Mouse (Mus musculus) heart, embryonic 11.5 days (tissue): ENCODE data around the gene Olfr874. TPM values are rescaled to one million over a fixed set of nuclear protein-coding genes. Genes with fewer than 3 reads are reported as not detected.
A peak's percentile ranks its signal among the peaks of the same experiment; 100 is the strongest.
"Not testable (repeated sequence)": the region's sequence is repeated elsewhere in the genome, so short reads cannot be mapped to it uniquely, and the experiment has no call there.

Experiments used
- ATAC-seq: fragments of 200-750 bp; cut with Nextera tagmentation; replicated peaks from 2 replicates; pipeline ENCODE4 v1.8.0; 2017; ENCODE audit warnings: moderate library complexity; ENCODE audit not compliant: insufficient number of reproducible peaks, low FRiP score, low TSS enrichment
- H3K27ac ChIP-seq: fragments of 300-500 bp; sonication (generic); 2 replicates; pipeline ENCODE4 v1.5.1; 2014; ENCODE audit warnings: mild to moderate bottlenecking, low read depth, low read length
- H3K27me3 ChIP-seq: fragments of 300-500 bp; sonication (generic); 2 replicates; pipeline ENCODE4 v1.6.1; 2014; ENCODE audit warnings: mild to moderate bottlenecking, low read length, mixed read lengths; ENCODE audit not compliant: control insufficient read depth, insufficient read depth
- H3K36me3 ChIP-seq: fragments of 300-500 bp; sonication (generic); 2 replicates; pipeline ENCODE4 v1.6.1; 2014; ENCODE audit warnings: mild to moderate bottlenecking, low read length, moderate library complexity, mixed read lengths; ENCODE audit not compliant: control insufficient read depth, insufficient read depth
- H3K4me1 ChIP-seq: fragments of 300-500 bp; sonication (generic); 2 replicates; pipeline ENCODE4 v1.6.1; 2014; ENCODE audit warnings: low read length; ENCODE audit not compliant: control insufficient read depth, insufficient read depth
- H3K4me2 ChIP-seq: fragments of 300-500 bp; sonication (generic); 2 replicates; pipeline ENCODE4 v1.6.1; 2014; ENCODE audit warnings: mild to moderate bottlenecking, moderate library complexity
- H3K4me3 ChIP-seq: fragments of 300-500 bp; sonication (generic); 2 replicates; pipeline ENCODE4 v1.5.1; 2014; ENCODE audit warnings: low read depth, low read length
- H3K9ac ChIP-seq: fragments of 300-500 bp; sonication (generic); 2 replicates; pipeline ENCODE4 v1.6.1; 2014; ENCODE audit warnings: mild to moderate bottlenecking, low read depth, low read length, moderate library complexity
- H3K9me3 ChIP-seq: fragments of 300-500 bp; sonication (generic); replicated peaks from 2 replicates; pipeline ENCODE4 v1.6.1; 2016; ENCODE audit warnings: low read length; ENCODE audit not compliant: control insufficient read depth
- whole genome bisulfite sequencing: fragments of 180-500 bp; shearing (Covaris S2); extraction: QIAGEN DNeasy Blood & Tissue Kit; methylation state at CpG from one replicate; pipeline ENCODE4 v1.1.7; 2014; ENCODE audit not compliant: insufficient replicate concordance; 5-methylcytosine and 5-hydroxymethylcytosine counted together
- polyA plus RNA-seq: library from polyadenylated mRNA; unstranded; fragments of >200 nt; fragmentation: Nextera tagmentation; extraction: Ambion mirVana; gene quantifications from 2 replicates; pipeline ENCODE4 v1.2.1, GENCODE M21; 2014

Olfr874 gene
- polyA plus RNA-seq, 1 experiment from 2014 or later, result not detected

GRCm38 (mm10) chr9:37771759-37772158 is 26.9 kb downstream of the Olfr874 start, which contains the start of gene Olfr875:
Olfr875 (plus strand) TSS chr9:37771857.
- H3K27me3 ChIP-seq, result no peaks in the 10 kb centered on the region
- H3K4me1 ChIP-seq, result no peaks in the 10 kb centered on the region
- H3K9ac ChIP-seq, result no peak within 1 kb of the TSS
- no peaks in the 10 kb centered on the region for H3K9me3 ChIP-seq
- WGBS, result 30% methylated on average over 2 of the region's 2 CpGs
- H3K4me2 ChIP-seq, result no peak within 1 kb of the TSS
- H3K36me3 ChIP-seq, result no peaks in the 10 kb centered on the region
- no peak within 1 kb of the TSS for H3K4me3 ChIP-seq
- H3K27ac ChIP-seq, result no peak within 1 kb of the TSS
- peak; percentile 46; the same call in 1 of the 2 replicates for ATAC-seq

GRCm38 (mm10) chr9:37782766-37783260 is 37.9 kb downstream of the Olfr874 start:
- H3K9ac ChIP-seq, result peak overlapping the region; percentile 69
- peak overlapping the region; percentile 25 for H3K4me3 ChIP-seq
- no peaks in the 10 kb centered on the region for H3K9me3 ChIP-seq
- H3K4me2 ChIP-seq, result peak overlapping the region; percentile 59
- 5% methylated on average over 7 of the region's 7 CpGs for WGBS
- peak; percentile 80 for ATAC-seq
- H3K27ac ChIP-seq, result peak overlapping the region; percentile 29; the same call in 1 of the 2 replicates
- H3K27me3 ChIP-seq, result no peaks in the 10 kb centered on the region
- peaks cover 4% of the 10 kb centered on the region for H3K4me1 ChIP-seq
- no peaks in the 10 kb centered on the region for H3K36me3 ChIP-seq

- H3K9ac ChIP-seq, H3K4me3 ChIP-seq, H3K9me3 ChIP-seq, H3K4me1 ChIP-seq, H3K36me3 ChIP-seq, H3K27ac ChIP-seq, H3K27me3 ChIP-seq: not testable (repeated sequence)
- peak overlapping the region; percentile 59; the same call in 1 of the 2 replicates for H3K4me2 ChIP-seq
- WGBS, result 57% methylated on average over 11 of the region's 15 CpGs
- 0 out of 2 replicates have a peak, but pooled peaks have one; percentile 10 for ATAC-seq
Observed at GRCm38 (mm10) chr9:37783394-37784387, 38.8 kb downstream of the Olfr874 start.

GRCm38 (mm10) chr9:37786411-37786810 is 41.5 kb downstream of the Olfr874 start:
- Histone ChIP-seq H3K4me3 (no peak overlapping the region), H3K27ac (no peak overlapping the region), H3K36me3 (no peaks in the 10 kb centered on the region), H3K4me1 (peaks cover 4% of the 10 kb centered on the region), H3K27me3 (no peaks in the 10 kb centered on the region), H3K9ac (no peak overlapping the region), H3K4me2 (no peak overlapping the region), H3K9me3 (no peaks in the 10 kb centered on the region)
- WGBS, result 48% methylated on average over 2 of the region's 2 CpGs
- no peak for ATAC-seq

Other genes starting within 250 kb of the Olfr874 start
- 45.4 and 59.6 TPM in 2 replicates for gene Esam, start 217.0 kb upstream of the Olfr874 start, polyA plus RNA-seq
- 1.5 and 1.6 TPM in 2 replicates for gene Vsig2, start 205.9 kb upstream of the Olfr874 start, polyA plus RNA-seq
- 4.8 and 5.2 TPM in 2 replicates for gene Nrgn, start 192.2 kb upstream of the Olfr874 start, polyA plus RNA-seq
- gene Siae, start 189.4 kb upstream of the Olfr874 start, polyA plus RNA-seq, result 7.8 and 10.6 TPM in 2 replicates
- gene Spa17, start 131.4 kb upstream of the Olfr874 start, polyA plus RNA-seq, result 5.7 and 10.0 TPM in 2 replicates
- 182 and 188 TPM in 2 replicates for gene Tbrg1, start 87.8 kb upstream of the Olfr874 start, polyA plus RNA-seq
- 0.08 and 0.10 TPM in 2 replicates for gene Panx3, start 75.9 kb upstream of the Olfr874 start, polyA plus RNA-seq
- not detected in 2 replicates for gene Olfr160, start 28.9 kb upstream of the Olfr874 start, polyA plus RNA-seq
- gene Olfr875, start 26.8 kb downstream of the Olfr874 start, polyA plus RNA-seq, result not detected in 2 replicates
- gene Olfr876, start 57.9 kb downstream of the Olfr874 start, polyA plus RNA-seq, result not detected in 2 replicates
- gene Olfr877, start 109.2 kb downstream of the Olfr874 start, polyA plus RNA-seq, result not detected in 2 replicates
- gene Olfr145, start 151.6 kb downstream of the Olfr874 start, polyA plus RNA-seq, result not detected in 2 replicates
- gene Olfr878, start 172.7 kb downstream of the Olfr874 start, polyA plus RNA-seq, result not detected in 2 replicates
- not detected in 2 replicates for gene Olfr881, start 246.7 kb downstream of the Olfr874 start, polyA plus RNA-seq